Comparison of ENCODE assay signal across 8 mouse cellular contexts in genomic region chr2:127462314-127462713, GRCm38 (mm10). TPM values are rescaled to one million over a fixed set of nuclear protein-coding genes. Genes with fewer than 3 reads are reported as not detected.
DNase-seq lines count a peak whose midpoint lies in the region; ATAC-seq and TF ChIP-seq lines count a peak whose summit lies in the region.

No protein-coding gene starts in this region.

- TF ChIP-seq POLR2A in bone marrow, adult 2 months (IDR thresholded peaks at IDR 0.05; ENCODE audit: borderline replicate concordance, control insufficient read depth, low read depth, low read length): no peak
- no peak for TF ChIP-seq POLR2A in embryonic fibroblast, embryonic 13.5 days (IDR thresholded peaks at IDR 0.05; ENCODE audit: low read depth, low read length)

- in situ Hi-C loops in ES-E14 (cut with MboI; ENCODE audit: low sequenced_read_pairs in 2 of 2, unreplicated experiment in 2 of 2): no loop called here

- WGBS in bone marrow, adult 2 months: 10% methylated on average over 8 of the region's 8 CpGs
- WGBS in lung, embryonic 14.5 days: 5% methylated on average over 8 of the region's 8 CpGs

- H3K27ac ChIP-seq in ES-E14 (ENCODE audit: insufficient read depth, low read depth, low read length, poor library complexity, severe bottlenecking): no peak overlapping the region
- no peak overlapping the region for H3K27ac ChIP-seq in bone marrow, adult 2 months (ENCODE audit: control insufficient read depth, insufficient read depth, low read depth, low read length, poor library complexity)
- H3K27ac ChIP-seq in embryonic fibroblast, embryonic 13.5 days (ENCODE audit: insufficient read depth, low read length): no peak overlapping the region
- H3K27ac ChIP-seq in lung, embryonic 14.5 days (ENCODE audit: low read depth): no peak overlapping the region

- no peak overlapping the region for H3K9ac ChIP-seq in ES-E14 (ENCODE audit: insufficient read depth, low read depth, low read length, poor library complexity, severe bottlenecking)
- H3K9ac ChIP-seq in lung, embryonic 14.5 days: no peak overlapping the region

- no peak overlapping the region for H3K4me2 ChIP-seq in lung, embryonic 14.5 days

- H3K36me3 ChIP-seq in ES-E14 (ENCODE audit: control insufficient read depth, insufficient read depth, low read length, poor library complexity, severe bottlenecking): no peaks in the 10 kb centered on the region
- no peaks in the 10 kb centered on the region for H3K36me3 ChIP-seq in lung, embryonic 14.5 days (ENCODE audit: insufficient read depth)

- no peaks in the 10 kb centered on the region for H3K4me1 ChIP-seq in ES-E14 (ENCODE audit: control insufficient read depth in 2 of 2, insufficient read depth in 2 of 2, low read length in 2 of 2, poor library complexity in 1 of 2)
- no peaks in the 10 kb centered on the region for H3K4me1 ChIP-seq in bone marrow, adult 2 months (ENCODE audit: control insufficient read depth, insufficient read depth, low read length)
- no peaks in the 10 kb centered on the region for H3K4me1 ChIP-seq in embryonic fibroblast, embryonic 13.5 days (ENCODE audit: control insufficient read depth, insufficient read depth, low read length)
- H3K4me1 ChIP-seq in lung, embryonic 14.5 days (ENCODE audit: insufficient read depth): no peaks in the 10 kb centered on the region

- peak; percentile 87; the same call in 1 of the 2 replicates for ATAC-seq in lung, embryonic 14.5 days (ENCODE audit: insufficient read depth)
- peak; percentile 67; the same call in 1 of the 2 replicates for ATAC-seq in neutrophil, adult 5-6 weeks (ENCODE audit: extremely low read depth, insufficient number of reproducible peaks, low FRiP score, poor library complexity, severe bottlenecking)

- TF ChIP-seq CTCF in bone marrow, adult 2 months (IDR thresholded peaks at IDR 0.05; ENCODE audit: control insufficient read depth, insufficient read depth, low read length): peak; percentile 84
- peak; percentile 86 for TF ChIP-seq CTCF in embryonic fibroblast, embryonic 13.5 days (IDR thresholded peaks at IDR 0.05; ENCODE audit: borderline replicate concordance, insufficient read depth, low read length)
- peak; percentile 93 for TF ChIP-seq CTCF in lung, embryonic 14.5 days (IDR thresholded peaks at IDR 0.05; ENCODE audit: low read depth)

- no peak overlapping the region for H3K4me3 ChIP-seq in ES-E14 (ENCODE audit: insufficient read depth in 1 of 2, low read depth in 1 of 2, low read length in 2 of 2, poor library complexity in 1 of 2, severe bottlenecking in 1 of 2)
- H3K4me3 ChIP-seq in bone marrow, adult 2 months (replicated peaks; ENCODE audit: control insufficient read depth, low read depth, low read length): no peak overlapping the region
- no peak overlapping the region for H3K4me3 ChIP-seq in embryonic fibroblast, embryonic 13.5 days (ENCODE audit: insufficient read depth, low read length)
- H3K4me3 ChIP-seq in lung, embryonic 14.5 days (ENCODE audit: low read depth, low read length): no peak overlapping the region

- DNase-seq in ES-E14 (ENCODE audit: low read depth, low spot score): no peak
- peak; percentile 68 to 78 for DNase-seq in heart, postnatal 14 days
- DNase-seq in kidney, postnatal 25 days: peak; percentile 69 to 76
- DNase-seq in lung, embryonic 14.5 days: peak; percentile 87
- DNase-seq in urinary bladder, postnatal 14 days (ENCODE audit: low spot score): peak; percentile 70

- intact Hi-C loops in heart, postnatal 14 days (cut with DNase I): loop anchor here (1.0 to 2.0 kb wide), 2 partner anchors 39 to 96 kb away; no protein-coding TSS in a partner anchor

- H3K9me3 ChIP-seq in ES-E14 (ENCODE audit: control insufficient read depth, insufficient read depth, low read depth, low read length): no peaks in the 10 kb centered on the region
- H3K9me3 ChIP-seq in lung, embryonic 14.5 days (ENCODE audit: low read depth, low read length): no peaks in the 10 kb centered on the region

- no peaks in the 10 kb centered on the region for H3K27me3 ChIP-seq in lung, embryonic 14.5 days (ENCODE audit: insufficient read depth, low read length)

TF ChIP-seq in ES-E14, 5 proteins besides CTCF, POLR2A, EP300 and RAD21:
- TF ChIP-seq MAFK (IDR thresholded peaks at IDR 0.05; ENCODE audit: insufficient read depth, low read depth, low read length): no peak
- no peak for TF ChIP-seq ZNF384 (IDR thresholded peaks at IDR 0.05; ENCODE audit: low read depth, low read length)
- TF ChIP-seq HCFC1 (IDR thresholded peaks at IDR 0.05; ENCODE audit: borderline replicate concordance, insufficient read depth, low read length): peak; percentile 29; the same call in 1 of the 2 replicates
- no peak for TF ChIP-seq CHD2 (IDR thresholded peaks at IDR 0.05; ENCODE audit: low read depth, low read length)
- peak; percentile 45; the same call in 1 of the 2 replicates for TF ChIP-seq ZC3H11A (IDR thresholded peaks at IDR 0.05; ENCODE audit: borderline replicate concordance, low read depth, low read length)

RNA-seq across cellular contexts. Expression of gene Fahd2a, which starts 17.9 kb away (rescaled TPM):
- 6.6 and 8.7 TPM in 2 replicates for total RNA-seq in ES-E14 (2012; rRNA removed)
- polyA plus RNA-seq in bone marrow, adult 2 months (2011; ENCODE audit: insufficient read depth, insufficient read length, low replicate concordance, missing spikeins): 9.5 and 14.6 TPM in 2 replicates
- 5.1 and 12.3 TPM in 2 replicates for polyA plus RNA-seq in embryonic fibroblast, embryonic 13.5 days (2011; ENCODE audit: insufficient read length, low read depth, missing spikeins)
- 10 to 100 TPM; 25.9 to 30.2 TPM for total RNA-seq in heart, postnatal 14 days (2021)
- polyA plus RNA-seq in lung, embryonic 14.5 days (2014; fragmentation: Nextera tagmentation; extraction: Ambion mirVana): 18.7 and 25.0 TPM in 2 replicates
- total RNA-seq in neutrophil, adult 5-6 weeks (2017): 8.5 and 11.8 TPM in 2 replicates

RNA-seq across cellular contexts. Expression of gene Gpat2, which starts 37.3 kb away (rescaled TPM):
- 26.4 and 27.3 TPM in 2 replicates for total RNA-seq in ES-E14 (2012; rRNA removed)
- polyA plus RNA-seq in bone marrow, adult 2 months (2011; ENCODE audit: insufficient read depth, insufficient read length, low replicate concordance, missing spikeins): not detected in 2 replicates
- not detected in 2 replicates for polyA plus RNA-seq in embryonic fibroblast, embryonic 13.5 days (2011; ENCODE audit: insufficient read length, low read depth, missing spikeins)
- total RNA-seq in heart, postnatal 14 days (2021): under 1 TPM in 1 of 2 experiments, not detected in 1; 0.12 TPM
- 0.27 and 0.42 TPM in 2 replicates for polyA plus RNA-seq in lung, embryonic 14.5 days (2014; fragmentation: Nextera tagmentation; extraction: Ambion mirVana)
- total RNA-seq in neutrophil, adult 5-6 weeks (2017): not detected in 2 replicates

RNA-seq across cellular contexts. Expression of gene Kcnip3, which starts 59.6 kb away (rescaled TPM):
- total RNA-seq in ES-E14 (2012; rRNA removed): 3.0 and 5.3 TPM in 2 replicates
- polyA plus RNA-seq in bone marrow, adult 2 months (2011; ENCODE audit: insufficient read depth, insufficient read length, low replicate concordance, missing spikeins): 1.5 TPM in 2 replicates
- polyA plus RNA-seq in embryonic fibroblast, embryonic 13.5 days (2011; ENCODE audit: insufficient read length, low read depth, missing spikeins): 2.1 and 2.2 TPM in 2 replicates
- total RNA-seq in heart, postnatal 14 days (2021): 1 to 10 TPM; 1.5 to 1.8 TPM
- polyA plus RNA-seq in lung, embryonic 14.5 days (2014; fragmentation: Nextera tagmentation; extraction: Ambion mirVana): 8.1 and 8.5 TPM in 2 replicates
- total RNA-seq in neutrophil, adult 5-6 weeks (2017): 0.25 TPM in 1 of 2 replicates, not detected in the other

Comparison
In these comparisons a context has a peak if more than half of its experiments do, and no peak if none do; other contexts are left out.
1. RNA of gene Gpat2, which starts 37.3 kb away (total RNA-seq): 26.4 to 27.3 TPM in ES-E14; 0.12 TPM in heart, postnatal 14 days and not detected in neutrophil, adult 5-6 weeks; every median in the first group is over 10 times any median in the second.
2. Peak in every context shown above with its lines, with median percentiles within 50 percentile points of each other: CTCF ChIP-seq.